Mouse (Mus musculus): ENCODE data around the gene Emc4. TPM values are rescaled to one million over a fixed set of nuclear protein-coding genes. Genes with fewer than 3 reads are reported as not detected.

The Emc4 gene
- 37.5 and 43.1 TPM in 2 replicates for polyA plus RNA-seq (2012; rRNA removed)

GRCm38 (mm10) chr2:112367726-112368673 lies at the start of gene Emc4:
TSS of gene Emc4 (minus strand) at chr2:112368027.

DNA sequence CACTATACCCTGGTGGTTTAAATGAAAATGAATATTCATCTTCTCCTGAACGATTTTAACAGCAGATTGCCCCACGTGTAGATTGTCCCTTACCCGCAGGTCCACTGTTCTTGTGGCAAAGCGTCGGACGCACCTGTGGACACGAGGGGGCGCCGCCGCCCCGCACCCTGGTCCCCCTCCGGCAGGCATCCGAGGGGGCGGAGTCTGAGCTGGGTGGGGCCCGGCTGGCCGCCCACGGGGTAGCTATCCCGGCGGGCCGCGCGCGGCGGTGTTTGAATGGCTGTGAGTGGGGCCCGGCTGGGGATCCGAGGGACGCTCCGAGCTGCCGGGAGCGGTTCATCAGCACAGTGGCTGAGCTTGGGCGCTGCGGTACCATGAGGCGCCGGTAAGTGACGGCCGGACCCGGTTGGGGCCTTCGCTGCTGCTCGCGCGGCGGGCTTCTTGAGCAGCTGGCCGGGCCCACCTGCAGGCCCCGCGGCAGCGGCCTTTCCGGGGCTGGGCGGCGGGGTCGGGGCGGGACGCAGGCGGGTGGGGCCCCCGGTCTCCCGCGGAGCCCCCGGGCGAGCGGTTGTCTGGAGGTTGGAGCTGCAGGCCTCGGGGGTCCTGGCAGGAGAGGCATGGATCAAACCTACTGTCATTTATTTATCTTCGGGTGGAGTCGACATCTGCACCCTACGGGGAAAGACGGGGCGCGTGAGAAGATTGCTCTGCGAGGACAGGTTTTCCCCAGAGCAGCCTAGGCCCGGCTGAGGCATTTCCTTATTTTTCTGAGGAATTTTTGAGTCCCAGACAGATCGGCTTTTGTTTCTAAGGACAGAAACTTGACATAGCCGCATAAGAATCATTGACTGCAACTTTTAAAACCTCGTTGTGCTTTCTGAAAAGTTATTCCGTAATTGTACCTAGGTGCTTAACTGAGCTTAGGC lies 11.4 kb upstream of the Emc4 start, which contains the start of gene Katnbl1:
Katnbl1 (plus strand) TSS at position 239 of the 926 bp plus-strand sequence.

Other genes with a start within 250 kb of the Emc4 start
- gene Olfr1316, start 233.1 kb downstream of the Emc4 start, polyA plus RNA-seq (2012; rRNA removed), result not detected in 2 replicates
- not detected in 2 replicates for gene Olfr1317, start 227.7 kb downstream of the Emc4 start, polyA plus RNA-seq (2012; rRNA removed)
- not detected in 2 replicates for gene Olfr1318, start 213.8 kb downstream of the Emc4 start, polyA plus RNA-seq (2012; rRNA removed)
- 136 and 165 TPM in 2 replicates for gene Lpcat4, start 128.6 kb downstream of the Emc4 start, polyA plus RNA-seq (2012; rRNA removed)
- not detected in 2 replicates for gene Nutm1, start 108.7 kb downstream of the Emc4 start, polyA plus RNA-seq (2012; rRNA removed)
- gene Nop10, start 106.1 kb downstream of the Emc4 start, polyA plus RNA-seq (2012; rRNA removed), result 19.7 and 22.1 TPM in 2 replicates
- 3.3 and 5.2 TPM in 2 replicates for gene Slc12a6, start 102.2 kb downstream of the Emc4 start, polyA plus RNA-seq (2012; rRNA removed)
- gene Gm21985, start 101.7 kb downstream of the Emc4 start, polyA plus RNA-seq (2012; rRNA removed), result not detected in 2 replicates
- gene Katnbl1, start 11.2 kb upstream of the Emc4 start, polyA plus RNA-seq (2012; rRNA removed), result 0.22 and 0.29 TPM in 2 replicates
- gene Emc7, start 87.0 kb upstream of the Emc4 start, polyA plus RNA-seq (2012; rRNA removed), result 0.87 and 0.97 TPM in 2 replicates
- gene Chrm5, start 112.7 kb upstream of the Emc4 start, polyA plus RNA-seq (2012; rRNA removed), result not detected in 2 replicates
- 0.38 and 0.74 TPM in 2 replicates for gene Aven, start 124.9 kb upstream of the Emc4 start, polyA plus RNA-seq (2012; rRNA removed)